Mouse (Mus musculus) heart, embryonic 16.5 days (tissue): ENCODE data around the gene Zfp931. TPM values are rescaled to one million over a fixed set of nuclear protein-coding genes. Genes with fewer than 3 reads are reported as not detected.
"Not testable (repeated sequence)": the region's sequence is repeated elsewhere in the genome, so short reads cannot be mapped to it uniquely, and the experiment has no call there.

Experiments used
- ATAC-seq: fragments of 200-750 bp; cut with Nextera tagmentation; replicated peaks from 2 replicates; pipeline ENCODE4 v1.8.0; 2017; ENCODE audit warnings: moderate number of reproducible peaks; ENCODE audit not compliant: insufficient read depth, low FRiP score; ENCODE audit errors: extremely low read depth
- H3K27ac ChIP-seq: fragments of 300-500 bp; sonication (generic); 2 replicates; pipeline ENCODE4 v1.5.1; 2014; ENCODE audit warnings: mild to moderate bottlenecking, low read length, control low read depth, moderate library complexity
- H3K27me3 ChIP-seq: fragments of 300-500 bp; sonication (generic); 2 replicates; pipeline ENCODE4 v1.6.1; 2014; ENCODE audit warnings: low read length, mixed read lengths; ENCODE audit not compliant: control insufficient read depth, insufficient read depth
- H3K36me3 ChIP-seq: fragments of 300-500 bp; sonication (generic); 2 replicates; pipeline ENCODE4 v1.6.1; 2014; ENCODE audit not compliant: control insufficient read depth, insufficient read depth
- H3K4me1 ChIP-seq: fragments of 300-500 bp; sonication (generic); 2 replicates; pipeline ENCODE4 v1.6.1; 2014; ENCODE audit warnings: low read length, mixed read lengths; ENCODE audit not compliant: control insufficient read depth, insufficient read depth
- H3K4me2 ChIP-seq: fragments of 300-500 bp; sonication (generic); 2 replicates; pipeline ENCODE4 v1.6.1; 2014; ENCODE audit warnings: low read depth, mild to moderate bottlenecking, control low read depth, low read length
- H3K4me3 ChIP-seq: fragments of 300-500 bp; sonication (generic); 2 replicates; pipeline ENCODE4 v1.5.1; 2014; ENCODE audit warnings: mild to moderate bottlenecking, control low read depth, low read length
- H3K9ac ChIP-seq: fragments of 300-500 bp; sonication (generic); 2 replicates; pipeline ENCODE4 v1.6.1; 2014; ENCODE audit warnings: low read length, control low read depth
- H3K9me3 ChIP-seq: fragments of 300-500 bp; sonication (generic); replicated peaks from 2 replicates; pipeline ENCODE4 v1.6.1; 2016; ENCODE audit warnings: low read length; ENCODE audit not compliant: control insufficient read depth
- WGBS: fragments of 180-500 bp; shearing (Covaris S2); extraction: QIAGEN DNeasy Blood & Tissue Kit; methylation state at CpG from one replicate; pipeline ENCODE4 v1.1.7; 2014; 5-methylcytosine and 5-hydroxymethylcytosine counted together
- polyA plus RNA-seq: library from polyadenylated mRNA; unstranded; fragments of >200 nt; fragmentation: Nextera tagmentation; extraction: Ambion mirVana; gene quantifications from 2 replicates; pipeline ENCODE4 v1.2.1, GENCODE M21; 2015

Zfp931 gene
- polyA plus RNA-seq, result 14.0 and 14.3 TPM in 2 replicates

DNA sequence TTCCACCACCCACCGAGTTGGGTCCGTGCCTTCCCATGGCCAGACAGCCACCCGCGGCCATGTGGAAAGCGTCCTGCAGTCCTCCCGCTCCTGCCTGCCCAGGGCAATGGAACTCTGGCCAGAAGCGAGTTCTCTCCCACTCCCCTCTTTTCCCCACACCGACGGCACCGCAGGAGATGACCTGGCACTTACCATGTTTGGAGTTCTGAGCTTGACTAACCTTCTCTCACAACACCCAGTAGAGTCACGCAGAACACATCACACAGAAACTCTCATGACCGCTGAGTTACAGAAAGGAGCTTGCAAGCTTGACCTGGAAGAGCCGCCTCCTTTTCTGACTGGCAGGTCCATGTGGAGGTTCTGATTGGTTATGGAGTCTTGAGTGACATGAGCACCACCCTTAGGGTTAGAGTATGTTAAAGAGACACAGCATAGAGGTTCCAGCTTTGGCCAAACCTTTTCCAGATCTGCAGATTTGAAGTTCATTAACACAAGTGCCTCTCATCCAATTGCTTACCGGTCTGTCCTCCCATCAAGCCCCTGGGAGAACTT, at the start of gene Zfp931:
Zfp931 (minus strand) TSS at position 311 of the 552 bp plus-strand sequence.
- not testable (repeated sequence) for ATAC-seq, H3K4me1 ChIP-seq, H3K36me3 ChIP-seq, H3K27ac ChIP-seq, H3K9me3 ChIP-seq, H3K27me3 ChIP-seq
- peak within 1 kb of the TSS; percentile 56 for H3K4me2 ChIP-seq
- H3K9ac ChIP-seq, result peak within 1 kb of the TSS; percentile 57
- H3K4me3 ChIP-seq, result peak within 1 kb of the TSS; percentile 53
- WGBS, result 0% methylated on average over 2 of the region's 14 CpGs

DNA sequence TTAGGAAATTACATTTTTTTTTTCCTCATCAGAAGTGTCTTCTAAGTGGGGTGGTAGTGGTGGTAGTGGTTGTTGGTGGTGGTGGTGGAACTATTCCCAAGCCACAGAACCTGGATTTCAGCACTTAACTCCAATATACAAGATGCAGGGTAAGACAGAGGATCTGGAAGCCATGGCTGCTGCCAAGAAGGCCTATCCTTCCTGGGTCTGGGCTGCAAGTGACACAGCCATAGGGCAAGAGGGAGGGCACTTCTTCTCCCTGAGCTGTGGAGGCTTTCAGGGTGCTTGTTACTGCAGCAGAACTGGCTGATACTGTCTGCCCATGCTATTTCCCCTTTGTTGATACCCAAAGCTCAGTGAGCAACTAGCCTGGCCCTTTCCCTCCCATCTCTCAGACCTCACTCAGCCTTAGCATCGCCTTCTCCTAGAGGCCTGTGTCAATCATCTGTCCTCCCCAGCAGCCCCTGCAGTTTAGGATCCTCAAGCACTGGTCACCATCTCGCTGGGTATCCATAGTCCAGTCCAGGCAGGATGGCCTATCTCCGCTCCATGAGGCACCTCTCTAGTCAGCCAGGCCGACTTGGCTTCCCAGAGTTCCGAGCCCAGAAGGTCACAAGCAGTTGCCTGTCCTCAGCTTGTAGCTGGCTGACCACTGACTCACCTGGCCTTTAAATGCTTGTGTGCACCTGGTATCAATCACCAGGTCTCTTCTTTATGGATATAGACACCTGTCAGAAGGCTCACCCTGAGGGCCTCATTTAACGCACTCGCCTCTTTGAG, 48.0 kb upstream of the Zfp931 start:
- H3K9me3 ChIP-seq, result no peaks in the 10 kb centered on the region
- H3K4me3 ChIP-seq, result no peak overlapping the region
- no peak for ATAC-seq
- H3K27ac ChIP-seq, result no peak overlapping the region
- no peak overlapping the region for H3K4me2 ChIP-seq
- 0 out of 2 replicates have a peak, but pooled peaks cover 4% of the 10 kb centered on the region for H3K27me3 ChIP-seq
- H3K9ac ChIP-seq, result no peak overlapping the region
- H3K4me1 ChIP-seq, result no peaks in the 10 kb centered on the region
- H3K36me3 ChIP-seq, result no peaks in the 10 kb centered on the region
- WGBS, result 88% methylated on average over 7 of the region's 7 CpGs

DNA sequence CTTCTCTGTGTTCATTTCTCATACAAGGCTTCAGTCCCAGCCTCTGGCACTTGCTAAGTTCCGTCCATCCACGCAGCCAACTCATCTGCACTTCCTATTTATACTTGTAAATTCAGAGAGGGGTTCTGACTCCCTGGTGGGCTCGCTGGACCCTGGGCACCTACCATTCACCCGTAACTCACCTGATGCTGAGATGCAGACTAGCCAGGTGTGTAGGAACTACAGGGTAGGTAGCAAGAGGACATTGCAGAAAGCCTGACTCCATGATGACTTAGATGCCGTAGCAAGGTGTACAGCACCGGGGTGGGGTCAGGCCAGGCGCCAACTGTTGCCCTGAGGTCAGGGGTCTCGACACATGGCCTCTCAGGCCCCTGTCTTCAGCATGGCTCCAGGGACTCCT, 47.2 kb upstream of the Zfp931 start:
- no peak for ATAC-seq
- WGBS, result 86% methylated on average over 8 of the region's 8 CpGs
- 0 out of 2 replicates have a peak, but pooled peaks cover 4% of the 10 kb centered on the region for H3K27me3 ChIP-seq
- no peak overlapping the region for H3K9ac ChIP-seq
- no peak overlapping the region for H3K4me2 ChIP-seq
- no peaks in the 10 kb centered on the region for H3K4me1 ChIP-seq
- no peaks in the 10 kb centered on the region for H3K36me3 ChIP-seq
- H3K27ac ChIP-seq, result no peak overlapping the region
- H3K4me3 ChIP-seq, result no peak overlapping the region
- H3K9me3 ChIP-seq, result no peaks in the 10 kb centered on the region

DNA sequence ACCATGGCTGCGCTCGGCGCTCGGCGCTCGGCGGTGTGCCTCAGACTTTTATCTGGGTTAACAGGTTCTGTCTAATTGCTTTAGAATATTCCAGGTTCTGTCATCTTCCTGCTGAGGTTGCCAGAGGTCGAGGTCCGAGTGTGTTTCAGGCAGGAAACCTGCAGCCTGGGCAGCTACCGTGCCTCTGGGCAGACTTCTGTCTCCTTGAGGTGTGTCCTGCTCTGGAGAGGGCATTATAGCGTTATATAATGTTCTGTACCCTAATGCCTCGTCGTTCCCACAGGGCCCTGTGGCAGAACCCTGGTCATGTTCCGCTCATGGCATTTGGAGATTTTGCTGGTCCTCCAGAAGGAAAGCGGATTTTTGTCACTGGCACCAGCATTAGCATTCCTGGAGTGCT, 45.2 kb upstream of the Zfp931 start:
- 73% methylated on average over 15 of the region's 15 CpGs for WGBS
- Histone ChIP-seq H3K27me3 (peaks cover 9% of the 10 kb centered on the region), H3K9me3 (no peaks in the 10 kb centered on the region), H3K4me1 (0 out of 2 replicates have a peak, but pooled peaks cover 4% of the 10 kb centered on the region), H3K27ac (no peak overlapping the region), H3K9ac (no peak overlapping the region), H3K4me2 (no peak overlapping the region), H3K4me3 (no peak overlapping the region), H3K36me3 (no peaks in the 10 kb centered on the region)
- no peak for ATAC-seq

DNA sequence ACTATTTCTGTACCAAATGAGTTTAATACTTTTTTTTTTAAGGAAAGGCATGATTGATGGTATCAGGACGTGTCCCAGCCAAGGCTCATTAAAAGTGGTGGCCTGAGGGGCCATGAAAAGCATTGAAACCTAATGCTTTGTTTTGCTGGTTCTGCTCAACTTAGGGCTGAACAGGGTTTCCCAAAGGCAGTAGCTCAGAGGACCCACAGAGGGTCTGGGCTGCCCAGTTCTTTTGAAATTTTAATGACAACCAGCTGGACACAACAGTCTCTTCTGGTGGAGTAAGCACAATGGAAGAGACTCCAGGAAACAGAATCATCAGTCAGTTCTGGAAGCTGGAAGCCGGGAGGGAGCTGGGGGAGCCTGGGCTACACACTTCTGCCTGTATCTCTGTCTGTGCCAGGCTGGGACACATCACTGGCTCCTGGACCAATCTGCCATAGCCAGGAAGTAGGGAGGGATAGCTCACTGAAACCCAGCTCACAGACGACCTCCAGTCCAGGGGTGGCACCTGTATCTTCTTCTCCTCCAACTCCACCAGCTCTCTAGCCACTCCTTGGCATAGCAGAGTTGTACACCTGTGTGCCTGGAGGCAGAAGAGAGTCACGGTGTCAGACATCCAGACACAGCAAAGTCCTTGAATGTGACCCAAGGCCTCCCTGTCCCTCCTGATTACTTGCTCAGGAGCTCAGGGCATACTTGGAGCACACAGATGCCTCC, 43.8 kb upstream of the Zfp931 start:
- ATAC-seq, result no peak
- peaks cover 13% of the 10 kb centered on the region for H3K27me3 ChIP-seq

DNA sequence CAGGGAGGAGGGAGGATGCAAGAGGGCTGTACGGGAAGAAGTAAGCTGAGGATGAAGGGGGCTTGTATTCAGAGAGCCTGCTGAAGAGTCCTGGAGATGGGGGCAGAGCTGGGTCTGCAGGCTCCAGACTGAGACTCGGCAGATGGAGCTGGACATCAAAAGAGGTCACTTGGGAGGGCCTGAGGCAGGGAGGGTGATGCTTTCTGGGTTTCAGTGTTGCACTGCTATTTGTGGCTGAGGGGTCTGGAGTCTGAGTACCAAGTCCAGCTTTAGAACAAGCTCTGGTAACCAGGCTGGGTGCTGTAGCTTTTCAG, 43.1 kb upstream of the Zfp931 start:
- Histone ChIP-seq H3K27me3 (peaks cover 16% of the 10 kb centered on the region), H3K4me3 (no peak overlapping the region), H3K4me2 (no peak overlapping the region), H3K4me1 (0 out of 2 replicates have a peak, but pooled peaks cover 4% of the 10 kb centered on the region), H3K36me3 (no peaks in the 10 kb centered on the region), H3K27ac (no peak overlapping the region), H3K9me3 (no peaks in the 10 kb centered on the region), H3K9ac (no peak overlapping the region)
- WGBS, result 40% methylated on average over 2 of the region's 2 CpGs
- no peak for ATAC-seq

More for the DNA sequence above, 43.8 kb upstream of the Zfp931 start:
- 0 out of 2 replicates have a peak, but pooled peaks cover 4% of the 10 kb centered on the region for H3K4me1 ChIP-seq
- H3K36me3 ChIP-seq, result no peaks in the 10 kb centered on the region
- no peaks in the 10 kb centered on the region for H3K9me3 ChIP-seq
- 47% methylated on average over 4 of the region's 4 CpGs for WGBS
- H3K4me2 ChIP-seq, result no peak overlapping the region
- H3K4me3 ChIP-seq, result no peak overlapping the region
- H3K9ac ChIP-seq, result no peak overlapping the region
- H3K27ac ChIP-seq, result no peak overlapping the region

DNA sequence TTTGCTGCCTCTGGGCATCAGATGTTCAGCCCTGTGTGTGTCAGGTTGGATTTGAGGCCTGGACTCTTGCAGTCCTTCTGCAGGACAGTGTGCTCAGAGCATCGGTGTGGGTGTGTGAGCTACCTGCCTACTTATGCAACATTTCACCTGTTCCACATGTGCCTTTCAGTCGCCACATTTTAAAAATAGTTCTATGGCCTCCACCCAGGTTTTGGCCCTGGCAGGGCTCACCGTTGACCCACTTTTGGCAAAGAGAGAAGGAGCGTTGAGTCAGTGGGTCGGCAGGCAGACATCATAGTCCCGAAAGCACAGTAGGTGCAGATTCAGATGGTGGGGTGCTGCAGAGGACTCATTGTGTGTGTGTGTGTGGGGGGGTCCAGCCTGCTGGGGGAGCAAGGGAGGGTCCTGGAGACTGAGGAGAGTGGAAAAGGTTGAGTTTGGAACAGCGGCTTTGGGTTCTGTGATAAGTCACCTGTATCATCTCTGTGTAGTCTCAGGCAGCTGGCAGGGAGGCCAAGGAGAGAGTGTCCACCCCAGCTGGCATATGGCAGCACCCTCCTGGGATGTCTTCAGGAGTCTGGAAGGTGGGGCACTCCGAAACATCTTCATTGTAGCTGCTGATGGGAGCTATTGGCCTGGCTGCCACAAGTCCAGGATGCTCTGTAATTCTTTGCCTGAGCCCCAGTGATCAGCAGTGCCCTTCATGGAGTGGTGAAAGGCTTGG, 42.5 kb upstream of the Zfp931 start:
- no peak overlapping the region for H3K4me3 ChIP-seq
- no peak for ATAC-seq
- no peak overlapping the region for H3K9ac ChIP-seq
- no peak overlapping the region for H3K4me2 ChIP-seq
- H3K9me3 ChIP-seq, result no peaks in the 10 kb centered on the region
- peaks cover 16% of the 10 kb centered on the region for H3K27me3 ChIP-seq
- no peak overlapping the region for H3K27ac ChIP-seq
- no peaks in the 10 kb centered on the region for H3K36me3 ChIP-seq
- 0 out of 2 replicates have a peak, but pooled peaks cover 4% of the 10 kb centered on the region for H3K4me1 ChIP-seq
- 81% methylated on average over 8 of the region's 8 CpGs for WGBS

DNA sequence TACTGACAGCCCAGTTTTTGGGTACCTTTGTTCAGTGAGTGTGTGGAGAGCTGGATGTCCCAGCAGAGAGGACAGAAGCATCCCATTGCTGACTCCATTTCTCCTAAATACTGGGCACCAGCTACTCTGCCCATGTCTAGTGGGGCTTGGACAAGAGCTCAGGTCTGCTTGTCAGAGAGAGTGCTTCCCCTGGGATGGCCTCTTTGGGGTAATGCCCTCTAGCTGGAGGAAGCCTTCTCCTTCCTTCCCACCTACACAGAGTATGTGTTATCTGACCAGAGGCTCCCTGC, 42.0 kb upstream of the Zfp931 start:
- peaks cover 16% of the 10 kb centered on the region for H3K27me3 ChIP-seq
- no peaks in the 10 kb centered on the region for H3K9me3 ChIP-seq
- no peak overlapping the region for H3K27ac ChIP-seq
- no peaks in the 10 kb centered on the region for H3K36me3 ChIP-seq
- ATAC-seq, result no peak
- H3K4me2 ChIP-seq, result no peak overlapping the region
- H3K9ac ChIP-seq, result no peak overlapping the region
- H3K4me3 ChIP-seq, result no peak overlapping the region
- H3K4me1 ChIP-seq, result 0 out of 2 replicates have a peak, but pooled peaks cover 4% of the 10 kb centered on the region
